Mouse (Mus musculus): Measurements from ENCODE around the gene Slc1a2. TPM values are rescaled to one million over a fixed set of nuclear protein-coding genes. Genes with fewer than 3 reads are reported as not detected.

The Slc1a2 gene
- total and polyA plus RNA-seq, 3 experiments: 0.08 TPM; not detected in 2

GRCm38 (mm10) chr2:102634010-102634409 lies 24.4 kb upstream of the Slc1a2 start:
- Histone ChIP-seq H3K79me2 (ENCODE audit: control insufficient read depth, insufficient read depth, low read length, poor library complexity) (no peaks in the 10 kb centered on the region), H3K4me3 (ENCODE audit: control insufficient read depth in 1 of 2, insufficient read depth in 1 of 2, low read depth in 2 of 2, low read length in 2 of 2) (no peak overlapping the region), H3K36me3 (ENCODE audit: control insufficient read depth in 1 of 2, insufficient read depth in 2 of 2, low read length in 2 of 2) (no peaks in the 10 kb centered on the region), H3K4me1 (ENCODE audit: control insufficient read depth in 1 of 2, insufficient read depth in 2 of 2, low read length in 2 of 2) (no peaks in the 10 kb centered on the region), H3K27me3 (ENCODE audit: control insufficient read depth in 1 of 2, insufficient read depth in 2 of 2, low read length in 2 of 2) (peaks cover 7 to 12% of the 10 kb centered on the region in 2 experiments), H3K27ac (ENCODE audit: control insufficient read depth, low read depth, low read length) (no peak overlapping the region), H3K9ac (ENCODE audit: control insufficient read depth, low read depth, low read length, poor library complexity, severe bottlenecking) (no peak overlapping the region), H3K9me3 (replicated peaks; ENCODE audit: insufficient read depth, low read length) (no peaks in the 10 kb centered on the region)
- no peak for DNase-seq (ENCODE audit: low read depth, low spot score)
- TF ChIP-seq CHD1 (IDR thresholded peaks at IDR 0.05; ENCODE audit: low read depth, low read length) (no peak), USF1 (IDR thresholded peaks at IDR 0.05; ENCODE audit: low read depth, low read length) (no peak), CHD2 (IDR thresholded peaks at IDR 0.05; ENCODE audit: low read length) (no peak), ELF1 (IDR thresholded peaks at IDR 0.05; ENCODE audit: low read depth, low read length) (no peak), BHLHE40 (IDR thresholded peaks at IDR 0.05; ENCODE audit: borderline replicate concordance, low read depth, low read length) (no peak), CTCF (IDR thresholded peaks at IDR 0.05 in 2 of 3, conservative IDR thresholded peaks at IDR 0.05 in 1 of 3; ENCODE audit: control insufficient read depth in 1 of 3, insufficient read depth in 1 of 3, low read depth in 2 of 3, low read length in 3 of 3, poor library complexity in 1 of 3, severe bottlenecking in 1 of 3) (no peak), ZKSCAN1 (IDR thresholded peaks at IDR 0.05; ENCODE audit: low read depth, low read length) (no peak), RAD21 (IDR thresholded peaks at IDR 0.05; ENCODE audit: low read depth, low read length) (no peak)

GRCm38 (mm10) chr2:102635523-102636060 lies 22.9 kb upstream of the Slc1a2 start:
- Histone ChIP-seq H3K36me3 (ENCODE audit: control insufficient read depth in 1 of 2, insufficient read depth in 2 of 2, low read length in 2 of 2) (no peaks in the 10 kb centered on the region), H3K27me3 (ENCODE audit: control insufficient read depth in 1 of 2, insufficient read depth in 2 of 2, low read length in 2 of 2) (peaks cover 12 to 14% of the 10 kb centered on the region in 2 experiments), H3K4me1 (ENCODE audit: control insufficient read depth in 1 of 2, insufficient read depth in 2 of 2, low read length in 2 of 2) (no peaks in the 10 kb centered on the region), H3K79me2 (ENCODE audit: control insufficient read depth, insufficient read depth, low read length, poor library complexity) (no peaks in the 10 kb centered on the region), H3K4me3 (ENCODE audit: control insufficient read depth in 1 of 2, insufficient read depth in 1 of 2, low read depth in 2 of 2, low read length in 2 of 2) (no peak overlapping the region), H3K27ac (ENCODE audit: control insufficient read depth, low read depth, low read length) (no peak overlapping the region), H3K9ac (ENCODE audit: control insufficient read depth, low read depth, low read length, poor library complexity, severe bottlenecking) (no peak overlapping the region), H3K9me3 (replicated peaks; ENCODE audit: insufficient read depth, low read length) (no peaks in the 10 kb centered on the region)
- DNase-seq (ENCODE audit: low read depth, low spot score): no peak
- TF ChIP-seq CHD2 (IDR thresholded peaks at IDR 0.05; ENCODE audit: low read length): no peak

DNA sequence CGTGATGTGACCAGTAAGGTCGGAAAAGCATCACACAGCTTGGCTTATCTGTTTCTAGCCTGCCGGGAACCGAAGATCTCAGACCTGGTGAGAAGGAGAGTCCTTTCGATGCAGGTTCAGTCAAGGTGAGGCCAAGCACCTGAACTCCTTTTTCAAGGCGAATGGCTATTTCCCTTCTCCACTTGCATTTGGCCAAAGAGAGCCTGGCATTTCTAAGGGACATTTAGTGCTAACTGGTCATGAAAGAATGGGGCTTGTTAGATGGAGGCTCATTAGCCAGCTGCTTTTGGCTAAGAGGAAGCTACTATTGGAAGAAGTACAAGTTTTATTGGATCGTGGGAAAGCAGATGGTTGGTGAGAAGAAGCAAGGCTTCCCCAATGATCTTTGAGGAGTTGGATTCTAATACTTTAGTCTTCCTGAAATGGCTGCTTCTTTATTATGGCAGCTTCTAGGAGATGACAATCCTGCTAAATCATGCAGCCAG lies 22.3 kb upstream of the Slc1a2 start:
- DNase-seq (ENCODE audit: low read depth, low spot score): no peak

More for the DNA sequence above, 22.3 kb upstream of the Slc1a2 start:
- no peaks in the 10 kb centered on the region for H3K36me3 ChIP-seq (ENCODE audit: control insufficient read depth in 1 of 2, insufficient read depth in 2 of 2, low read length in 2 of 2)
- no peak overlapping the region for H3K9ac ChIP-seq (ENCODE audit: control insufficient read depth, low read depth, low read length, poor library complexity, severe bottlenecking)
- TF ChIP-seq POLR2AphosphoS5 (IDR thresholded peaks at IDR 0.05; ENCODE audit: borderline replicate concordance, low read depth, low read length) (no peak), KAT2A (conservative IDR thresholded peaks at IDR 0.05; ENCODE audit: low read depth, low read length) (no peak), E2F4 (IDR thresholded peaks at IDR 0.05; ENCODE audit: borderline replicate concordance, low read depth, low read length) (no peak), ZNF384 (IDR thresholded peaks at IDR 0.05; ENCODE audit: low read depth, low read length) (no peak), GATA1 (IDR thresholded peaks at IDR 0.05; ENCODE audit: low read depth, low read length) (no peak), RAD21 (IDR thresholded peaks at IDR 0.05; ENCODE audit: low read depth, low read length) (no peak), USF2 (IDR thresholded peaks at IDR 0.05; ENCODE audit: borderline replicate concordance in 1 of 2, insufficient read depth in 1 of 2, low read depth in 1 of 2, low read length in 2 of 2) (no peak), NELFE (IDR thresholded peaks at IDR 0.05; ENCODE audit: low read depth, low read length) (no peak), CTCF (IDR thresholded peaks at IDR 0.05 in 2 of 3, conservative IDR thresholded peaks at IDR 0.05 in 1 of 3; ENCODE audit: control insufficient read depth in 1 of 3, insufficient read depth in 1 of 3, low read depth in 2 of 3, low read length in 3 of 3, poor library complexity in 1 of 3, severe bottlenecking in 1 of 3) (no peak), ELF1 (IDR thresholded peaks at IDR 0.05; ENCODE audit: low read depth, low read length) (no peak), NRF1 (IDR thresholded peaks at IDR 0.05; ENCODE audit: insufficient read depth, low read depth, low read length, poor library complexity, severe bottlenecking) (no peak)
- no peaks in the 10 kb centered on the region for H3K9me3 ChIP-seq (replicated peaks; ENCODE audit: insufficient read depth, low read length)
- H3K4me1 ChIP-seq (ENCODE audit: control insufficient read depth in 1 of 2, insufficient read depth in 2 of 2, low read length in 2 of 2): no peaks in the 10 kb centered on the region
- H3K27me3 ChIP-seq (ENCODE audit: control insufficient read depth in 1 of 2, insufficient read depth in 2 of 2, low read length in 2 of 2): peaks cover 12 to 15% of the 10 kb centered on the region in 2 experiments
- no peak overlapping the region for H3K27ac ChIP-seq (ENCODE audit: control insufficient read depth, low read depth, low read length)
- no peaks in the 10 kb centered on the region for H3K79me2 ChIP-seq (ENCODE audit: control insufficient read depth, insufficient read depth, low read length, poor library complexity)
- no peak overlapping the region for H3K4me3 ChIP-seq (ENCODE audit: control insufficient read depth in 1 of 2, insufficient read depth in 1 of 2, low read depth in 2 of 2, low read length in 2 of 2)

Data from MEL (cell line).